Mouse (Mus musculus): ENCODE measurements around the gene Thra. TPM values are rescaled to one million over a fixed set of nuclear protein-coding genes. Genes with fewer than 3 reads are reported as not detected.

Gene Thra
- 2.9 TPM for polyA plus RNA-seq (2014; fragmentation: Illumina TruSeq; extraction: RNeasy Lipid Tissue Mini Kit (QIAGEN cat#74804); ENCODE audit: low read depth, low replicate concordance)

DNA sequence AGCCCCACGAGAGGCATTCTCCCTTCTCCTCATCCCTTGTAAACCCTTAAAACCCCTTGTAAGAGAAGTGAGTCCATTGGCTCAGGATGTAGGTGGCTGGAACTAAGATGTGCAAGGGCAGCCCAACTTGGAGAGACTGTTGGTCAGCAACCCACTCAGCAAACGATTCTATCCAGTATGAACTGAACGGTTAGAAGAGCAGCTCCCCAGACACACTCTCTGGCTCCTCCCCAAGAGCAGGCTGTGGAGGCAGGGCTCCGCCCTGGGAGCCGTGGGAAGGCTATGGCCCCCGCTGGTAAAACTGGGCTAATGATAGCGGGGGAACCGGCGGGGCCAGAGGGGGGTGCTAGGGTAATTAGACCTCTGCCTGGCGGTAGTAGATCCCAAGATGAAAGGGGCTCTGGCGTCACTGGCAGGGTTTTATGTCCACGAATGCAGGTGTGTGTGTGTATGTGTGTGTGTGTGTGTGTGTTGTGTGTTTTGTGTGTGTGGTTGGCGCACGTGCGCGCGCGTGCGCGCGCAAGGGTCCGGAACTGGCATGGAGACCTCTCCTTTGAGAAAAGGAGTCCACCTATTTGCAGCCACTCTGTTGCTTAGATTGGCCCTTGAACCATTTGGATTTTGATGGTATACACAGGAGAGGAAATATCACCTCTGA lies at the start of gene Thra:
Gene Thra, plus strand, starts transcription at position 246 of the 658 bp plus-strand sequence.

DNA sequence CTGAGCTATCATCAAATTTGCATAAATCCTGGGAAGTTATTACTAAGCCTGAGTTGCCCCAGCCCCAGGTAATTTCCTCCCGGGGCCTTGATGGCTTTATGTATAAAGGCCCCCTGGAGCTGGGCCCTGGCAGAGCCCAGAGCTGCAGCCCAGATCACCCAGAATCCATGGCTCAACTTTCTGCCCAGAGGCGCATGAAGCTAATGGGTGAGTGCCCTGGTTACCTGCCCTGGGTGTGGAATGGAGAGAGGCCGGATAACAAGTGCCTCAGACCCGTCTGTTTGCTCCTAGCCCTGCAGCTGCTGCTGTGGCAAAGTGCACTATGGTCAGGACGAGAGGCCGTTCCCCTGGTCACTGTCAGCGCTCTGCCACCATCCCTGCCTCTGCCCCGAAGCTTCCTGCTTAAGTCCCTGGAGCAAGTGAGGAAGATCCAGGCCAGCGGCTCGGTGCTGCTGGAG lies 39.2 kb upstream of the Thra start, which contains the start of gene Csf3:
Gene Csf3, plus strand, starts transcription at position 51 of the 458 bp plus-strand sequence.

DNA sequence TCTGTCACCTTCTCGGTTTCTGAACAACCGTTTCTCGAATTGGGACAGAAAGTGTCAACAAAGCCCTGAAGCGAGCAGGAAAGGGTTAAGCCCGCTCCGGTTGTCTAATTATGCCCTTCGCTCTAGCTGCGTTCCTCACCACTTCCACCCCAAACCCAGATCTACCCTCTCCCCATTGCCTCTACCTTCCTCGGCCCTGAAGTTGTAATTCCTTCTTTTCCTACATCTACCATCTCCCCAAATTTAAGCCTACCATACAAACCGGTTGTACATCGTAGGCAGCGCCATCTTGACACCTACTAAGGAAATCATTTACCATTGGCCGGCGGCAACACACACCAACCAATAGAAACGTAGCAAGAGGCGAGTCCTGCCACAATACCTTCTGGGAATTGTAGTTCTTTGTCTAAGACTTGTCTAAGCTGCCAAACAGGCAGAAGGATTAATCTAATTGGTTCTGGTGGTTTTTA lies 11.3 kb upstream of the Thra start, which contains the start of gene Med24:
Gene Med24, minus strand, starts transcription at position 317 of the 470 bp plus-strand sequence.

DNA sequence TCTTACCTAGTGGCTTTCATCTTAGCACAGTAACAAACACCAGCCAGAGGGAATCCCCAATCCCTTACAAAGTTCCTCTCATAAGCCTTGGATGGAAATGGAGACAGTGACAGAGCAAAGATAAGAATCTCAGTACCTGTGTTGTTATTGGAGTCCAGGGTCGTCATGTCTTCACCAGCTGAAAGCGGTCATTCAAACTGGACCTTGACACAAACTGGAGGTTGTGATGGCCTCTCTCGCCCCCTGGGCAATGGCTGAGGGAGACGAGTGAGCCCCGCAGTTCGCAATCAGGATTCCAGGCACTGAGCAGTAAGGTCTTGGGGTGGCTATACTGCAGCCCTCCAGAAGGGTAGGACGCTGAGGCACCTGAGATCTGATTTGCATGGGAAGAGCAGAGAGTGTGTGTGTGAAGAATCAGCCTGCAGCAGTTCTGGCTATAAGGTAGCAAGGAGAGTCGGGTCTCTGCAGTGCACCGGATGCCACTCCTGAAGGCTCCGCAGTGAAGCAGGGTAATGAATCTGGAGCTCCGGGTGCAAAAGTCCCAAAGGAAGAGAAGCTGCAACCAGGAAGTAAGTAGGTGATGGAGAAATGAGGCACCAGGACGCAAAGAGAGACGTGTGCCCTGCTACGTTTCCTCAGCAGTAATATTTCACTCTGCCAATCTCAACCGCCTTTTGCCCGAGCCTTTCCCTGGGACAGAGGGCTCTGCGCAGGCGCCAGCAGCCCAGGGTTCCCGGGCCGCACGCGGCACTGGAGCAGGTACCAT lies 34.3 kb downstream of the Thra start, which contains the start of gene Nr1d1:
Gene Nr1d1, minus strand, starts transcription at position 752 of the 766 bp plus-strand sequence.

DNA sequence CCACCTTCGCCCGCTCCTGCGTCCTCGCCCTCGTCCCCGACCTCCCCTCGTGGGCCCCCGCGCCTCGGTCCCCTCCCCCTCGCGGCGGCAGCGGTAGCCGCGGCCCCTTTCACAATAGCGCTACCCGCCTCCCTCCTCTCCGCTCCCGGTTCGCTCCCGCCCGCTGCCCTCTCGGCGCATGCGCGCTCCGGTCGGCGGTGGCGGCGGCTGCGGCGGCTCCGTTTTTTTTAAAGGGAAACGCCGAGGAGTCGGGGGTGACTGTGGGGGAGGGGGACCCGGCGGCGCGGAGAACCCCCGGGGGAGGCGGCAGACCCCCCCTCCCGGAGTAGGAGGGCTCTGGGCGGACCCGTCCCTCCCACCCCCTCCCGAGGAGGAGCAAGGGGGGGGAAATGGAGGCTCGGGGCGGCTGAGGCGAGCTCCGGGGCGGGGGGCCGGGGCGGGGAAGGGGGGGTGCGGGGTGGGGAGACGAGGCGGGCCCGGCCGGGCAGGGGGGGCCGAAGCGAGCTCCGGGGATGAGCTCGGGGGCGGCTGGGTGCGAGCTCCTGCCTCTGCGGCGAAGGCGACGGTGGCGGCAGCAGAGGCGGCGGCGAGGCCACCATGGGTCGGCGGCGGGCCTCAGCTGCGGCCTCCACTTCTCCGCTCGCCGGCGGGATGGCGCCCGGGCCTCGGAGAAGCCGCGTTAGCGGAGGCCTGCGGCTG lies 54.7 kb downstream of the Thra start, which contains the start of gene Msl1:
Gene Msl1, plus strand, starts transcription at position 502 of the 699 bp plus-strand sequence.

DNA sequence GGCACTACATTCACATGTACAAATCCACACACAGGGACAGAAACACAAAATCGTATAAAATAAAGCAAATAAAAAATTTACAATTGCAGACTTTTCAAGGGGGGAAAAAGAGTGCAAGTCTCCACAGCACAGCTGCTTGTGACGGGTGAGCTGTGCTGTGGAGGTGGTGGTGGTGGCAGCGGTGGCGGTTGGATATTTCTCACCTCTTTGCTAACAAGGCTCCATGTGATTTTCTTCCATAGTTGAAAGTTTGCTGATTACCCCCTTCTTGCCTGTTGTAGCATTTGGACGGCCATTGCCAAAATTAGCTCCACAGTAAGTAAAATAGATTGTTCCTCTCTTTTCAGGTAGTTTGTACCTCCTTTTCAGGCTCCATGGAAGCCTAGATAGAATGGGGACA lies 64.2 kb downstream of the Thra start, which contains the start of gene Casc3:
Gene Casc3, plus strand, starts transcription at position 301 of the 400 bp plus-strand sequence.

Other genes starting within 250 kb of the Thra start
- 0.18 TPM for gene Ikzf3, start 194.6 kb upstream of the Thra start, polyA plus RNA-seq (2014; fragmentation: Illumina TruSeq; extraction: RNeasy Lipid Tissue Mini Kit (QIAGEN cat#74804); ENCODE audit: low read depth, low replicate concordance)
- 608 TPM for gene Zpbp2, start 189.5 kb upstream of the Thra start, polyA plus RNA-seq (2014; fragmentation: Illumina TruSeq; extraction: RNeasy Lipid Tissue Mini Kit (QIAGEN cat#74804); ENCODE audit: low read depth, low replicate concordance)
- 10.1 TPM for gene Ormdl3, start 153.3 kb upstream of the Thra start, polyA plus RNA-seq (2014; fragmentation: Illumina TruSeq; extraction: RNeasy Lipid Tissue Mini Kit (QIAGEN cat#74804); ENCODE audit: low read depth, low replicate concordance)
- gene Lrrc3c, start 142.3 kb upstream of the Thra start, polyA plus RNA-seq (2014; fragmentation: Illumina TruSeq; extraction: RNeasy Lipid Tissue Mini Kit (QIAGEN cat#74804); ENCODE audit: low read depth, low replicate concordance): not detected
- gene Gm12355, start 115.0 kb upstream of the Thra start, polyA plus RNA-seq (2014; fragmentation: Illumina TruSeq; extraction: RNeasy Lipid Tissue Mini Kit (QIAGEN cat#74804); ENCODE audit: low read depth, low replicate concordance): 0.56 TPM
- gene Gsdma3, start 114.3 kb upstream of the Thra start, polyA plus RNA-seq (2014; fragmentation: Illumina TruSeq; extraction: RNeasy Lipid Tissue Mini Kit (QIAGEN cat#74804); ENCODE audit: low read depth, low replicate concordance): not detected
- gene Gsdma2, start 93.9 kb upstream of the Thra start, polyA plus RNA-seq (2014; fragmentation: Illumina TruSeq; extraction: RNeasy Lipid Tissue Mini Kit (QIAGEN cat#74804); ENCODE audit: low read depth, low replicate concordance): not detected
- gene Gsdma, start 76.3 kb upstream of the Thra start, polyA plus RNA-seq (2014; fragmentation: Illumina TruSeq; extraction: RNeasy Lipid Tissue Mini Kit (QIAGEN cat#74804); ENCODE audit: low read depth, low replicate concordance): 1.6 TPM
- gene Psmd3, start 58.1 kb upstream of the Thra start, polyA plus RNA-seq (2014; fragmentation: Illumina TruSeq; extraction: RNeasy Lipid Tissue Mini Kit (QIAGEN cat#74804); ENCODE audit: low read depth, low replicate concordance): 11.0 TPM
- 0.20 TPM for gene Csf3, start 39.4 kb upstream of the Thra start, polyA plus RNA-seq (2014; fragmentation: Illumina TruSeq; extraction: RNeasy Lipid Tissue Mini Kit (QIAGEN cat#74804); ENCODE audit: low read depth, low replicate concordance)
- 28.3 TPM for gene Med24, start 11.2 kb upstream of the Thra start, polyA plus RNA-seq (2014; fragmentation: Illumina TruSeq; extraction: RNeasy Lipid Tissue Mini Kit (QIAGEN cat#74804); ENCODE audit: low read depth, low replicate concordance)
- gene Nr1d1, start 34.7 kb downstream of the Thra start, polyA plus RNA-seq (2014; fragmentation: Illumina TruSeq; extraction: RNeasy Lipid Tissue Mini Kit (QIAGEN cat#74804); ENCODE audit: low read depth, low replicate concordance): 0.81 TPM
- gene Msl1, start 54.9 kb downstream of the Thra start, polyA plus RNA-seq (2014; fragmentation: Illumina TruSeq; extraction: RNeasy Lipid Tissue Mini Kit (QIAGEN cat#74804); ENCODE audit: low read depth, low replicate concordance): 270 TPM
- 18.6 TPM for gene Casc3, start 64.3 kb downstream of the Thra start, polyA plus RNA-seq (2014; fragmentation: Illumina TruSeq; extraction: RNeasy Lipid Tissue Mini Kit (QIAGEN cat#74804); ENCODE audit: low read depth, low replicate concordance)
- gene Rapgefl1, start 96.1 kb downstream of the Thra start, polyA plus RNA-seq (2014; fragmentation: Illumina TruSeq; extraction: RNeasy Lipid Tissue Mini Kit (QIAGEN cat#74804); ENCODE audit: low read depth, low replicate concordance): 0.34 TPM
- gene Wipf2, start 123.0 kb downstream of the Thra start, polyA plus RNA-seq (2014; fragmentation: Illumina TruSeq; extraction: RNeasy Lipid Tissue Mini Kit (QIAGEN cat#74804); ENCODE audit: low read depth, low replicate concordance): 3.8 TPM
- gene Cdc6, start 167.2 kb downstream of the Thra start, polyA plus RNA-seq (2014; fragmentation: Illumina TruSeq; extraction: RNeasy Lipid Tissue Mini Kit (QIAGEN cat#74804); ENCODE audit: low read depth, low replicate concordance): 3.9 TPM
- gene Rara, start 187.2 kb downstream of the Thra start, polyA plus RNA-seq (2014; fragmentation: Illumina TruSeq; extraction: RNeasy Lipid Tissue Mini Kit (QIAGEN cat#74804); ENCODE audit: low read depth, low replicate concordance): 1.3 TPM
- gene Gjd3, start 242.4 kb downstream of the Thra start, polyA plus RNA-seq (2014; fragmentation: Illumina TruSeq; extraction: RNeasy Lipid Tissue Mini Kit (QIAGEN cat#74804); ENCODE audit: low read depth, low replicate concordance): not detected